Mouse (Mus musculus) hindbrain, embryonic 12.5 days (tissue): ENCODE measurements around the gene Fyco1. TPM values are rescaled to one million over a fixed set of nuclear protein-coding genes. Genes with fewer than 3 reads are reported as not detected.
"Not testable (repeated sequence)": the region's sequence is repeated elsewhere in the genome, so short reads cannot be mapped to it uniquely, and the experiment has no call there.

Experiments
- ATAC-seq: fragments of 200-750 bp; cut with Nextera tagmentation; 2 replicates; pipeline ENCODE4 v1.8.0; 2017; ENCODE audit warnings: moderate TSS enrichment; ENCODE audit not compliant: low FRiP score
- H3K27ac ChIP-seq: fragments of 300-500 bp; sonication (generic); 2 replicates; pipeline ENCODE4 v1.5.1; 2016; ENCODE audit warnings: mild to moderate bottlenecking
- H3K27me3 ChIP-seq: fragments of 300-500 bp; sonication (generic); 2 replicates; pipeline ENCODE4 v1.6.1; 2016; ENCODE audit warnings: mild to moderate bottlenecking
- H3K36me3 ChIP-seq: fragments of 300-500 bp; sonication (generic); 2 replicates; pipeline ENCODE4 v1.6.1; 2016; ENCODE audit warnings: mild to moderate bottlenecking
- H3K4me1 ChIP-seq: fragments of 300-500 bp; sonication (generic); 2 replicates; pipeline ENCODE4 v1.6.1; 2016
- H3K4me2 ChIP-seq: fragments of 300-500 bp; sonication (generic); replicated peaks from 2 replicates; pipeline ENCODE4 v1.6.1; 2016; ENCODE audit warnings: mild to moderate bottlenecking
- H3K4me3 ChIP-seq: fragments of 300-500 bp; sonication (generic); 2 replicates; pipeline ENCODE4 v1.5.1; 2016; ENCODE audit warnings: mild to moderate bottlenecking
- H3K9ac ChIP-seq: fragments of 300-500 bp; sonication (generic); 2 replicates; pipeline ENCODE4 v1.6.1; 2016; ENCODE audit warnings: mild to moderate bottlenecking, moderate library complexity
- H3K9me3 ChIP-seq: fragments of 300-500 bp; sonication (generic); replicated peaks from 2 replicates; pipeline ENCODE4 v1.6.1; 2016; ENCODE audit warnings: mild to moderate bottlenecking
- WGBS: fragments of 180-500 bp; shearing (Covaris S2); methylation state at CpG from one replicate; pipeline ENCODE4 v1.1.7; 2016; 5-methylcytosine and 5-hydroxymethylcytosine counted together
- polyA plus RNA-seq: library from polyadenylated mRNA; unstranded; fragments of >200 nt; fragmentation: Nextera tagmentation; extraction: Ambion mirVana; gene quantifications from 2 replicates; pipeline ENCODE4 v1.2.1, GENCODE M21; 2016

Gene Fyco1
- polyA plus RNA-seq, 1 experiment from 2014 or later = 12.2 TPM

DNA sequence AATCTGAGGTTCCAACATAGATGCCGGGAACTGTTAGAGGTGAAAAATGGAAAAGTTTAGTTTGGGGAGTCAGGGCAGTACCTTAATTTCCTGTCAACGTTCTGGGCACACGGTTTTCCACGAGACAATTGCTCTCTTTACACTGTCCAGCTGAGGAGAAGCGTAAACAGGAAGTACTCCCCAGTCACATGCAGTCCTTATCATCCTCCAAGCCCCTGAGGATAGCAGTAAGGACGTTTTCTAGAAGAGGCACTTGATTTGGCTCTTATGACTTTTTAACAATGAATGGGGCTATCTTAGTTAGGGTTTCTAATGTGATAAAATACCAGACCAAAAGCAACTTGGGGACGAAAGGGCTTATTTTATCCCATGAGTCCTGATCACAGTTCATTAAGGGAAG, 43.1 kb downstream of the Fyco1 start:
- Histone ChIP-seq H3K27me3 (no peaks in the 10 kb centered on the region), H3K9ac (no peak overlapping the region), H3K9me3 (no peaks in the 10 kb centered on the region), H3K4me2 (no peak overlapping the region), H3K36me3 (peaks cover 10% of the 10 kb centered on the region), H3K27ac (no peak overlapping the region), H3K4me1 (no peaks in the 10 kb centered on the region), H3K4me3 (no peak overlapping the region)
- 78% methylated on average over 7 of the region's 7 CpGs for WGBS
- no peak for ATAC-seq

DNA sequence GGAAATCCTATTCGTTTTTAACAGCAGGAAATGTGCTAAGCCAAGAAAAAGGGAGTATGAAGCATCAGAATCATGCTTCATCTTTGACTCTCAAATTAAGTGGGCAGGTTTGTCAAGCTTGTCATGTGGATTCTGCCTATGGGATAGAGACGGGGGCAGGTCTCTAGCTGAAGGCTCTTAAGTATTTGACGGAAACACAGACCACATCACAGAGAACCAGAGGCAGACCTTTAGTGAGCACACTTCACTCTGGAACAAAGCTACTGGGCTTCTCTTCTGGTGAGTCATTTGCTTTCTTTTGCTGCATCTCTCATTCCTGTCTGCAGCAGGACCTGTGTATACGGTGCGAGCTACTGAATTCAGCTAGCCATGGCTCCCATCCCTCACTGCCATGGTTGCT, 45.4 kb downstream of the Fyco1 start, which contains the start of gene Cxcr6:
TSS of gene Cxcr6 (plus strand) at position 209 of the 400 bp plus-strand sequence.
- Histone ChIP-seq H3K4me2 (no peak within 1 kb of the TSS), H3K9ac (no peak within 1 kb of the TSS), H3K9me3 (no peaks in the 10 kb centered on the region), H3K27ac (no peak within 1 kb of the TSS), H3K4me3 (no peak within 1 kb of the TSS), H3K27me3 (no peaks in the 10 kb centered on the region), H3K36me3 (peaks cover 10% of the 10 kb centered on the region), H3K4me1 (no peaks in the 10 kb centered on the region)
- WGBS = 90% methylated on average over 5 of the region's 5 CpGs
- no peak for ATAC-seq

DNA sequence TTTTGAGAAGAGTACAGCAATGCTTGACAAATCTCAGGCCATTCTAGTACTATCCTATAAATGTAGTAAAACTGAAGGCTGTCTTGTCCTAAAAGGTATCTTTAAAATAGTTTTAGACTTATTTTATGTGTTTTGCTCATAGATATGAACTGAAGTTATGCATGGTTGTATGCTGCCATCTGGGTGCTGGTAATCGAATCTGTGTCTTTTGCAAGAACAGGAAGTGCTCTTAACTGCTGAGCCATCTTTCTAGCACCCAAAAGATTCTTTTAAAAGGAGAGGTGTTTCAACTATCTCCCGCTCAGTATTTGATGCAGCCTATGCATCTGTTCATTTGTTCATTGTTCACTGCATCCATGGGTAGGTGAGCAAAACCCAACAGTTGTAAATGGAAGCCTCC, 46.5 kb downstream of the Fyco1 start:
- H3K9ac ChIP-seq = no peak overlapping the region
- ATAC-seq = no peak

DNA sequence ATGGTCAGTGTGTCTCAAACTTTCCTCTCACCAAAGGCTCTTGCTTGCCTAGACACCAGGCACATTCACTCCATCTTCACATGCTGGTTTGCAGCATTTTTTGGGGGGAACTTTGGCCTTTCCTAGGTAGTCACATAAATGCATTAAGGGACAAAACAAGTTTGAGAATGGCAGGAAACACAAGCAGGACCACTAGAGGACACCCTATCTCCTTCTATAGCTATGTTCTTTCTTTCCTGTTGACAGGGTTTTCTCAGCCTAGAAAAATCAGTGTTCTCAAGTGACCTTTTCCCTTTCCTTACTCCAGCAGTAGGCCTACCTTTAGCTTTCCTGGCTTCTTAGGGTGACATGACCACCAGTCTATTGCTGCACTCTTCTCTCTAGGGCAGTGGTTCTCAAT, 48.8 kb downstream of the Fyco1 start:
- H3K4me2 ChIP-seq = no peak overlapping the region

More for the DNA sequence above, 46.5 kb downstream of the Fyco1 start:
- no peaks in the 10 kb centered on the region for H3K27me3 ChIP-seq
- no peak overlapping the region for H3K27ac ChIP-seq
- H3K4me2 ChIP-seq = no peak overlapping the region
- H3K36me3 ChIP-seq = peaks cover 3% of the 10 kb centered on the region; the same call in 1 of the 2 replicates
- WGBS = 87% methylated on average over 2 of the region's 2 CpGs
- H3K4me1 ChIP-seq = no peaks in the 10 kb centered on the region
- no peaks in the 10 kb centered on the region for H3K9me3 ChIP-seq
- H3K4me3 ChIP-seq = no peak overlapping the region

DNA sequence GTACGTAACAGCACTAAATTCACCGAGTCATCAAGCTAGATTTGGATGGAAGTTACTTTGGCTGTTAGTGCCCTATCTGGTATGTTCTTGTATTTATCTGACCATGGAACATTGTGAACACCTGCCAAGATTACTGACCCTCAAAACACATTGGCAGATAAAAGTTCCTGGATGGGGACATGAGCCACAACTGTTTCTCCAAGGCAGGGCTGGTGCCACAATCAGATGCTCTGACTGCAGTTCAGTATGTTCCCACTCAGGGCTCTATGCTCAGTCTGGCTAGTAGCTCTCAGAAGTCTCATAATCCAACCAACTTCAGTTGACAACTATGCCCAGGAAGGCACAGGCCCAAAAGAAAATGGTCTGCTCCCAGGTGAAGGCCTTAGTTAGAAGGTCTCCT, 49.3 kb downstream of the Fyco1 start:
- Histone ChIP-seq H3K4me3 (no peak overlapping the region), H3K9ac (no peak overlapping the region), H3K27ac (no peak overlapping the region), H3K27me3 (no peaks in the 10 kb centered on the region), H3K4me2 (no peak overlapping the region), H3K36me3 (no peaks in the 10 kb centered on the region; the same call in 1 of the 2 replicates), H3K9me3 (no peaks in the 10 kb centered on the region), H3K4me1 (no peaks in the 10 kb centered on the region)
- ATAC-seq = no peak
- 97% methylated on average over 2 of the region's 2 CpGs for WGBS

More for the DNA sequence above, 48.8 kb downstream of the Fyco1 start:
- Histone ChIP-seq H3K4me3 (no peak overlapping the region), H3K9ac (no peak overlapping the region), H3K27ac (no peak overlapping the region), H3K9me3 (no peaks in the 10 kb centered on the region), H3K27me3 (no peaks in the 10 kb centered on the region), H3K4me1 (no peaks in the 10 kb centered on the region), H3K36me3 (no peaks in the 10 kb centered on the region; the same call in 1 of the 2 replicates)
- no peak for ATAC-seq

DNA sequence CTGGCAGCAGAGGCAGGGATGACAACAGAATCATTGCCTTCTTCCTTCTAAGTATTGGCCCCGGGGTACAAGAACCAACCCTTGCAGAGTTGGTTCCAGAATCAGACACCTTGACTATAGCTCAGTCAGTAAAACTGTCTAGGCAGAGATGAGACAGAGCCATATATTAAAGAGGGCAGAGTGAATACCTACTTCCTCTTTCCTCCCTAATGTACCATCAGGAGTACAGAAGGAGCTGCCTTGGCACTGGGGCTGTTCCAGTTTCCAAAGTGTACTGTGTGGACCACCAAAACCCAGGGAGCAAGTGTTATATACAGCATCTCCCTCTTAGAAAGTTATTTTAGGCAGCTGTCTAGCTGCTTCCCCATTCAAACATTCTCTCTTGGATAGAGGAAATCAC, 50.2 kb downstream of the Fyco1 start:
- Histone ChIP-seq H3K27ac (no peak overlapping the region), H3K27me3 (no peaks in the 10 kb centered on the region)
- WGBS = 92% methylated on average over 1 of the region's 1 CpGs

DNA sequence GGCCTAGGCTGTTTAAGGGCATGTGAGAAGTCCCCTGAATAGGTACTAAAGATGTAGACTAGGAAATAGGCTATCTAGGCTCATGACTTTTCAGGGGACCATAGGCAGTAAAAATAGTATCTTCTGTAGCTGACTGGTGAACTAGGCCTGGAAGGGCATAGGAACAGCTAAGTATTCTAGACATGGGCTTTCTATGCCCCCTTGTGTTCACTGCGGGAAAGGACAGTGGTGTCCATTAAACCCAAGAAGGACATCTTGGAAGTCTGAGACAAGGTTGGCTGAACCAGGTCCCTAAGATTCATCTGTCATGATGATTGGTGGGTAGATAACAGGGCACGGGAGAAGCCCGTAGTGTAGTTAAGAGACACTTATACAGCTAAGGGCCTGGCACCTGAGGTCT, 55.5 kb downstream of the Fyco1 start:
- Histone ChIP-seq H3K27me3 (no peaks in the 10 kb centered on the region), H3K4me2 (no peak overlapping the region), H3K4me1 (no peaks in the 10 kb centered on the region), H3K36me3 (peaks cover 29% of the 10 kb centered on the region), H3K27ac (no peak overlapping the region), H3K4me3 (no peak overlapping the region), H3K9ac (no peak overlapping the region), H3K9me3 (no peaks in the 10 kb centered on the region)
- no peak for ATAC-seq
- WGBS = 71% methylated on average over 3 of the region's 3 CpGs

More for the DNA sequence above, 50.2 kb downstream of the Fyco1 start:
- Histone ChIP-seq H3K4me3 (no peak overlapping the region), H3K9me3 (no peaks in the 10 kb centered on the region), H3K36me3 (peaks cover 5% of the 10 kb centered on the region; the same call in 1 of the 2 replicates), H3K4me2 (no peak overlapping the region), H3K4me1 (no peaks in the 10 kb centered on the region), H3K9ac (no peak overlapping the region)
- no peak for ATAC-seq

DNA sequence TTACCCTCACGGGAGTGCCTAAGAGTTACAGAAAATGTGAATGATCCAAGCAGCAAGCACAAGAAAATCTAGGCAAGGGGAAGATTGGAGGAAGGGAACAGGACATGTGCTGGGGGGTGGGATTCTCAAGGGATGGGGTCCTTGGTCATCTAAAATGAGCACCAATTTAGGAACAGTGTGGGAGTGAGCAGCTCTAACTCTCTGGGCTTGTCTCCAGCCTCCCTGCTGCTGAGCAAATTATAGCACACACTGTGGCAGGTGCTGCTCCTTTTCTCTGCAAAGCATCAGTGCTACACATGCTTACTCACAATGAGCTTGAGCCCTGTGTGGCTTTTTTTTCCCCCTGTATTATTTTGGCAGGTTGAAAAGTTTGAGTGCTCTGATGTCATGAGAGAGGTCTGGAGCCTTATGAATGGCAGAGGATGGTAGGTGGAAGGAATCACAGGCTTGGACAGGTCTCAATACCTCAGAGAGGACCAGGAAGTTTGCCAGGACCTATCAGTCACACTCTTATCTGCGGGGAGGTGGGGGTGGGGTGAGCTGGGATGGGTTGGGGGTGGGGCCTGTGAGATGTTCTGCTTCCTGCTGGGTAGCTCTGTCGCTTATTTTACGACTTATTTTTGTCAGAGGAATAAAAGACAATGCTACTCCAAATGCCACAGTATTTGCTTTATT, 62.7 kb downstream of the Fyco1 start:
- H3K9me3 ChIP-seq = 0 out of 2 replicates have a peak, but pooled peaks cover under 1% of the 10 kb centered on the region
- H3K27ac ChIP-seq = no peak overlapping the region
- no peak overlapping the region for H3K4me2 ChIP-seq
- H3K36me3 ChIP-seq = peaks cover 43% of the 10 kb centered on the region
- ATAC-seq = no peak
- no peak overlapping the region for H3K4me3 ChIP-seq
- WGBS = 83% methylated on average over 4 of the region's 4 CpGs
- no peak overlapping the region for H3K9ac ChIP-seq
- no peaks in the 10 kb centered on the region for H3K27me3 ChIP-seq
- no peaks in the 10 kb centered on the region for H3K4me1 ChIP-seq

DNA sequence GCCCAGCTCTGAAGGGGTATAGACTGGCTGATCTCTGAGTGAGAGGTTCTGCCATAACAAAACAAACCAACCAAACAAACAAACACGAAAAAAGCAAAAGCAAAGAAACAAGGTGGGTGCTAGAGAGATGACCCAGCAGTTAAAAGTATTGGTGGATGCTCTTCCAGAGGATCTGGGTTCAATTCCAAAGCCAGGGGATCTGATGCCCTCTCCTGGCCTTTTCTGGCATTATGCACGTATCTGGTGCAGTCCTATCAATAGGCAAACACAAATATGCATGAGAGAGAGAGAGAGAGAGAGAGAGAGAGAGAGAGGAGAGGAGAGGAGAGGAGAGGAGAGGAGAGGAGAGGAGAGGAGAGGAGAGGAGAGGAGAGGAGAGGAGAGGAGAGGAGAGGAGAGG, 78.4 kb downstream of the Fyco1 start:
- ATAC-seq, H3K27ac ChIP-seq, H3K27me3 ChIP-seq, H3K4me2 ChIP-seq, H3K4me3 ChIP-seq, H3K36me3 ChIP-seq, H3K4me1 ChIP-seq, H3K9me3 ChIP-seq, H3K9ac ChIP-seq: not testable (repeated sequence)
- WGBS = 30% methylated on average over 2 of the region's 2 CpGs

DNA sequence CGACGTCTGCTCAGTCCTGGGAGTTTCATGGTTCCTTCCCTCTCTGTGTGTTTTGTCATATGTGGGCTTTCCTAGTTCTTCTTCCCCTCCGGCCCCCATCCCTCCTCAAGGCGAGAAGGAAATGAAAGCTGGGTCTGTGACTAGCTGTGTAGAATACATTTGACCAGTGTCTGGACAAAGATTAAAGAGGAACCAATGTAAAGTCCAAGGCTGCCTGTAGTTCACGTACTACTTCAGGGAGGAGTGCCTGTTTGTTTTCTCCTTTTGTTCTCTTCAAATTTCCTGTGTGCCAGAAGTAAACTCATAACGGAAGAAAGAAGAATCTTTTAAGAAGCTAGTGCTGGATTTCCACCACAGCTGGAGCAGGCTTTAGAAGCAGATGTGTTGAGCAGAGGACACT, 82.2 kb downstream of the Fyco1 start:
- no peaks in the 10 kb centered on the region for H3K9me3 ChIP-seq
- no peak overlapping the region for H3K9ac ChIP-seq
- H3K4me3 ChIP-seq = no peak overlapping the region
- H3K4me1 ChIP-seq = no peaks in the 10 kb centered on the region
- WGBS = 62% methylated on average over 6 of the region's 6 CpGs
- no peaks in the 10 kb centered on the region for H3K36me3 ChIP-seq
- ATAC-seq = no peak
- H3K4me2 ChIP-seq = no peak overlapping the region
- H3K27ac ChIP-seq = no peak overlapping the region
- no peaks in the 10 kb centered on the region for H3K27me3 ChIP-seq

DNA sequence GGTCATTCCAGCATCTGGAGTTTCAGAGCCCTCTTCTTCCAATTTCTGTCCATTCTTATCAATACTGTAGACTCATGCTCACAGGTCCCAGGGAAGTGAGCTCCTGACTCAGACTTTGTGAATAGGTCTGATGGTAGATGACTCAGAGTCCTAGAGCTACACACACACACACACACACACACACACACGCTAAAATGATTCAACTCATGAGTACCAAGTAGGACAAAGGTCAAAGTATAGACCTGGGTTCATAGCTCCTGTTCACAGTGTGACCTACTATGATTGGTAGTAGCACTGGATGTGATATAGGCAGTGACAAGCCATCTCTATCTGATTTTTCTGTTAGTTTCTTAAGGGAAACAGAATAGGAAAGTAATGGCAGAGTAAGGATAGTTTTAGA, 83.3 kb downstream of the Fyco1 start:
- ATAC-seq = no peak
- no peaks in the 10 kb centered on the region for H3K9me3 ChIP-seq
- WGBS = 83% methylated on average over 1 of the region's 1 CpGs
- H3K36me3 ChIP-seq = no peaks in the 10 kb centered on the region
- H3K9ac ChIP-seq = no peak overlapping the region
- H3K4me3 ChIP-seq = no peak overlapping the region
- no peaks in the 10 kb centered on the region for H3K4me1 ChIP-seq
- no peak overlapping the region for H3K27ac ChIP-seq
- no peaks in the 10 kb centered on the region for H3K27me3 ChIP-seq
- H3K4me2 ChIP-seq = no peak overlapping the region

DNA sequence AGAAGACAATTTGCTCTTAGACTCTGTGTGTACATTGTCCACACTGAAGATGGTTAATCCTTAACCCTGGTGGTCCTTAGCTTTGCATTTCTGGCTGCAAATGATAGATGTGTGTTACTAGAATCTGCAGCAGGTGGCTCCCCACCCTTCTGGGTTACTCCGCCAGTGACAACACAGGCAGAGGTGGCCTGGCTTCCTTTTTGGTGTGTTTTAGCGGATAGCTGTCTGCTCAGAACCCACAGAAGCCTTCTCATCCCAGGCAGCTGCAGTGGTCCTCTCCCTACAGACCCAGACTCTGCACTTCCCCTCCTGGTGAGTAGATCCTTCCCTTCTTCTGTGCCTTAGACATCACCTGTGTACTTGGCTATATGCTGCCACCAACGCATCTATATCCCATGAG, 84.7 kb downstream of the Fyco1 start:
- Histone ChIP-seq H3K27me3 (no peaks in the 10 kb centered on the region), H3K4me3 (no peak overlapping the region), H3K4me2 (no peak overlapping the region), H3K36me3 (no peaks in the 10 kb centered on the region), H3K27ac (no peak overlapping the region), H3K9me3 (no peaks in the 10 kb centered on the region), H3K4me1 (no peaks in the 10 kb centered on the region), H3K9ac (no peak overlapping the region)
- no peak for ATAC-seq
- 85% methylated on average over 3 of the region's 3 CpGs for WGBS

DNA sequence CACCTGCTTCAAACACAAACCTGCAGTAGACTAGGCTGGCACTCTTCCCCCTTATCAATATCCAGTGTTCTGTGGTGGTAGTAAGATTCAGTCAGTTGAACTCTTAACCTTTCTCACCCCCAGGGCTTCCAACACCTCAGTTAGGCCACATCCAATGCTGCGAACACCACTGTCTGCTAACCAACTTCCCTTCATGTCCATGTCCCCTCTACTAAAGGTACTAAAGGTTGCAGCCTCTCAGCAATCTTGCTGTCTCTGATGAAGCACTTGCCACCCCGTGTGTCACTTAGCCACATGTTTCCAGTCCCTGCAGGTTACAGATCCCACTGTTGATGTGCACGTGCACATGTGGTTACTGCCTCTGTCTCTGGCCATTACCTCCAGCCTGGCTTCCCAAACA, 87.9 kb downstream of the Fyco1 start:
- H3K4me2 ChIP-seq = no peak overlapping the region
- no peaks in the 10 kb centered on the region for H3K27me3 ChIP-seq
- H3K9ac ChIP-seq = no peak overlapping the region
- H3K36me3 ChIP-seq = no peaks in the 10 kb centered on the region
- H3K27ac ChIP-seq = no peak overlapping the region
- ATAC-seq = no peak
- H3K4me1 ChIP-seq = no peaks in the 10 kb centered on the region
- H3K9me3 ChIP-seq = no peaks in the 10 kb centered on the region
- H3K4me3 ChIP-seq = no peak overlapping the region
- 88% methylated on average over 3 of the region's 3 CpGs for WGBS
